Mouse (Mus musculus) C2C12 (cell line): ENCODE measurements around the gene Pipox. TPM values are rescaled to one million over a fixed set of nuclear protein-coding genes. Genes with fewer than 3 reads are reported as not detected.

Experiments
- H3K27me3 ChIP-seq: one replicate; pipeline ENCODE4 v1.6.1; 2011; ENCODE audit not compliant: control insufficient read depth, insufficient read depth, insufficient read length
- H3K36me3 ChIP-seq: one replicate; pipeline ENCODE4 v1.6.1; 2011; ENCODE audit not compliant: control insufficient read depth, insufficient read depth
- H3K4me3 ChIP-seq: one replicate; pipeline ENCODE4 v1.5.1; 2011; ENCODE audit warnings: mild to moderate bottlenecking, control low read depth; ENCODE audit not compliant: poor library complexity, insufficient read depth, severe bottlenecking
- H3K79me2 ChIP-seq: one replicate; pipeline ENCODE4 v1.6.1; 2011; ENCODE audit not compliant: control insufficient read depth, insufficient read depth
- H3K79me3 ChIP-seq: one replicate; pipeline ENCODE4 v1.6.1; 2011; ENCODE audit warnings: low read depth, control low read depth
- H3ac ChIP-seq: one replicate; pipeline ENCODE3; 2011; ENCODE audit warnings: low read depth; ENCODE audit not compliant: control insufficient read depth, insufficient read length
- CEBPB ChIP-seq: IDR thresholded peaks from one replicate; pipeline ENCODE4 v1.6.1; 2011; ENCODE audit warnings: low read depth, mild to moderate bottlenecking, control low read depth, moderate library complexity
- CTCF ChIP-seq: IDR thresholded peaks from one replicate; pipeline ENCODE4 v1.5.1; 2011; ENCODE audit not compliant: control insufficient read depth, insufficient read depth, insufficient read length
- FOSL1 ChIP-seq: IDR thresholded peaks from one replicate; pipeline ENCODE4 v1.8.0; 2011; ENCODE audit warnings: mild to moderate bottlenecking, low read length; ENCODE audit not compliant: poor library complexity, insufficient read depth, severe bottlenecking
- MAX ChIP-seq: IDR thresholded peaks from one replicate; pipeline ENCODE4 v1.6.1; 2011; ENCODE audit warnings: mild to moderate bottlenecking, control low read depth
- MYOD1 ChIP-seq: IDR thresholded peaks from one replicate; pipeline ENCODE4 v1.6.1; 2011; ENCODE audit warnings: low read depth; ENCODE audit not compliant: control insufficient read depth, insufficient read length
- MYOG ChIP-seq: IDR thresholded peaks from one replicate; pipeline ENCODE4 v1.6.1; 2011; ENCODE audit not compliant: control insufficient read depth, insufficient read length; ENCODE audit errors: extremely low read depth
- USF1 ChIP-seq: IDR thresholded peaks from one replicate; pipeline ENCODE4 v1.6.1; 2011; ENCODE audit warnings: low read depth, mild to moderate bottlenecking, control low read depth, moderate library complexity
- polyA plus RNA-seq: library from polyadenylated mRNA; unstranded; fragments of >200 nt; fragmentation: generic; extraction: Trizol; gene quantifications from one replicate; pipeline ENCODE4 v1.2.1, GENCODE M21; 2012; ENCODE audit warnings: missing spikeins

Gene Pipox
- polyA plus RNA-seq, 1 experiment = not detected

DNA sequence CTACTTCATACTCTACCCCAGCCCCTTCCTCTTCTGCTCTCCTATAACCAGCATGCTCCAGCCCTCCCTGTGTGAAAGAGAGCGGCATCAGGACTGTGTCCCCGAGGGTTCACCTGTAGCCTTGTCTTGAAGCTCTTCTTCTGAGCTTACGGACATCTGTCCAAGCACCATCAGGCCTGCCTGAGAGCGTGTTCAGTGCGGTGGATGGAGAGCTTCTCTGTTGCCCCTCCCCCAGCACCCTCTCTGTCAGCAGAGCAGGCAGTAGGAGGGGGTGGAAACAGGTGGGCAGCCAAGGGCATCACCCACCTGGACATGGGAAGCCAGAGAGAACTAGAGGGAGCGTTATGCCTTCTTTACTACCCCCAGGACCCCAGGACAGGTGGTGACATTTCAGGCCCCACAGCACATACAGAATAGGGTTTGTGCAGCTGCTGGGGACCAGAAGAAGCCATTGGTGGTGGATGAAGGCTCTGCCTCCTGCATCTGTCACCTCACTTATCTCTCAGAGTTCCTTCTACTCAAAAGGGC lies 42.3 kb downstream of the Pipox start:
- Histone ChIP-seq H3K79me3 (no peaks in the 10 kb centered on the region), H3K4me3 (no peak overlapping the region), H3K27me3 (no peaks in the 10 kb centered on the region), H3K36me3 (peaks cover 78% of the 10 kb centered on the region), H3ac (no peak overlapping the region), H3K79me2 (no peaks in the 10 kb centered on the region)
- TF ChIP-seq USF1 = no peak
- TF ChIP-seq CTCF = no peak
- TF ChIP-seq FOSL1 = no peak
- no peak for TF ChIP-seq MYOD1
- TF ChIP-seq CEBPB = no peak
- TF ChIP-seq MYOG = no peak
- no peak for TF ChIP-seq MAX

DNA sequence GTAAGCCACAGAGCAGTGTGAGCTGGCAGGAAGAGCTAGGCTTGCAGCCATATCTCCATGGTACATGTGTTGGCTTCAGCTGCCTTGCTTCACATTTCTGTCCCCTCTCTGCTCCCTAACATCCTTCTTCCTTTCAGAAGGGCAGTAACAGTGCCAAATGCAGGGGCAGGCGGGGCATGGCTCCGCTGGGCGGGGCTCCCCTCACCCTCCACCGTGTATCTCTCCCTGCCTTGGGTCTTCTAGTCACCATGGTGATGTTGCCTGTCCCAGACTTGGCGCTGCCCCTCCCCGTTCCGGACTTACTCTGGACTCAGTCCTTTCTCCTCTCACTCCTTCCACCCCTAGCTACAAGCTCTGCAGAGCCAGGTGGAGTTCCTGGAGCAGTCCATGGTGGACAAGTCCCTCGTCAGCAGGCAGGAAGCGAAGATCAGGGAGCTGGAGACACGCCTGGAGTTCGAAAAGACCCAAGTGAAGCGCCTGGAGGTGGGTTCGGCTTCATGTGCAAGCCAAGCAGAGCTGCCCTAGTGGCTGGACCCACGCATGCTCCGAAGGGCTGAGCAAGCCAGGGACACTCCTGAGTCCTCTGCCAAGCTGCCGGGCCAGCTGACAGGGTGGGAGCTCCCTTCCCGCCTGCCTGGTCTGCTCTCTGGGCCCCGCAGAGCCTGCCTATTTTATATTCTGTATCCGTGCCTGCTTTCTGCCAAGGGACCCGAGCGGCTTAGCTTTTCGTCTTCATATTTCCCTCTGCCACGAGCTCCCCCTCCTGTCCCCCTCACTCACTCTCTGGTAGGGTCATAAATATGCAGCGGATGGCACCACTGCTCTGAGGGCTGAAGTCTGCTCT lies 43.3 kb downstream of the Pipox start:
- Histone ChIP-seq H3ac (no peak overlapping the region), H3K79me2 (no peaks in the 10 kb centered on the region), H3K36me3 (peaks cover 86% of the 10 kb centered on the region), H3K4me3 (no peak overlapping the region), H3K79me3 (no peaks in the 10 kb centered on the region), H3K27me3 (no peaks in the 10 kb centered on the region)
- TF ChIP-seq MYOG (no peak), MAX (no peak), FOSL1 (no peak), CTCF (no peak), CEBPB (no peak), MYOD1 (no peak), USF1 (no peak)

DNA sequence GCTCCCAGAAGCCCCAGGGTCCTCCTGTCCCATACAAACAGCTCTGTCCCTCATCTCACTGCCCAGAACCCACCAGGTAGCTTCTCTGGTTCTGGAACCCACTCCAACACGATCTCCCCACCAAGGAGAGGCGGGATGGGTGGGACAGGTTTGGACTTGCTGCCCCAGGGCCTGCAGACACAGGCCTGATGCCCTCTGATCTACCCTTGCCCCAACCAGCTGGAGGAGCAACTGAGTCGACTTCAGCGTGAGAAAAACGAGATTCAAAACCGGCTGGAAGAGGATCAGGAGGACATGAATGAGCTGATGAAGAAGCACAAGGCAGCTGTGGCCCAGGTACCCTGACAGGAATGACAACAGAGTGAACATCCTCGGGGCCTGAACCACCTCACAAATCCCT lies 44.7 kb downstream of the Pipox start:
- Histone ChIP-seq H3K4me3 (no peak overlapping the region), H3ac (no peak overlapping the region), H3K27me3 (no peaks in the 10 kb centered on the region), H3K79me3 (no peaks in the 10 kb centered on the region), H3K79me2 (no peaks in the 10 kb centered on the region), H3K36me3 (peaks cover 87% of the 10 kb centered on the region)
- no peak for TF ChIP-seq CTCF
- no peak for TF ChIP-seq CEBPB

DNA sequence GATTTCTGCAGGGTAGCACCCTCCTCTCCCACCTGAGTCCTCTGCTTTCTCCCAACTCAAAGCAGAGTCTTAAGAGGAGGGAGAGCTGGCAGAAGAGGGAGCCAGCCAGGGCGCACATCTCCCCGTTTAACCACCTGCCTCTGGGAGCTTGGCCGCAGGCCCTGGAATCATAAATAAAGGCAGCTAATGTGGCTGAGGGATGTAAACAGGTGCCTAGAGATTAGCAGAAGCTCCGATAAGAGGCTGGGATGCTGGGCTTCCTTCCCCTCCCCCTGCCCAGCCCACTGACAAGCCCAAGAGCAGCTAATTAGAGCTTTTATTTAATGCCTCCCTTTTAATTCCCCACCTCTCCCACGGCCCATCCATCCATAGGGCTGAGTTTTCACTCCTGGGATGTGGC lies 45.8 kb downstream of the Pipox start:
- no peaks in the 10 kb centered on the region for H3K79me3 ChIP-seq
- no peaks in the 10 kb centered on the region for H3K27me3 ChIP-seq
- no peak overlapping the region for H3ac ChIP-seq
- H3K79me2 ChIP-seq = no peaks in the 10 kb centered on the region
- H3K4me3 ChIP-seq = no peak overlapping the region
- TF ChIP-seq CTCF (no peak), MYOG (no peak), USF1 (no peak), MAX (no peak), CEBPB (no peak), MYOD1 (no peak), FOSL1 (no peak)
- peaks cover 86% of the 10 kb centered on the region for H3K36me3 ChIP-seq

DNA sequence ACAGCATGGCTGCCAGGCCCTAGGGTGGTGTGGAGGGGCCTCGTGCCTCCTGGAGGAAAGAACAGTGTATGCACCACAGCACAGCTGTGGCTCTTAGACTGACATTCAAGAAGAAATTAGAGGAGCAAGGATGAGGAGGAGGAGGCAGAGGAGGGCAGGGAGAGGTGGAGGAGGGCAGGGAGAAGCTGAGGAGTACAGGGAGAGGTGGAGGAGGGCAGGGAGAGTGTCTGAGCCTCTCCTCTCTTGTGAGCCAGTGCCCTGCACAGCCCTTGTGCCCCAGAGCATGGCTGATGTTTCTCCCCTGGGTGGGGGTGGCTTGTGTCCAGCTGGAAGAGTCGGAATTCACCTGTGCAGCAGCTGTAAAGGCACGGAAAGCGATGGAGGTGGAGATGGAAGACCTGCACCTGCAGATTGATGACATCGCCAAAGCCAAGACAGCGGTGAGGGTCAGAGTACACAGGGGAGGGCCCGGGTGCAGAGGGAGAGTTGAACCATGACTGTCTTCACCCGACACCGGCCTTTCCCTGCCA lies 46.2 kb downstream of the Pipox start:
- H3K79me2 ChIP-seq = no peaks in the 10 kb centered on the region
- H3K36me3 ChIP-seq = peaks cover 87% of the 10 kb centered on the region
- H3ac ChIP-seq = no peak overlapping the region
- no peaks in the 10 kb centered on the region for H3K27me3 ChIP-seq
- H3K79me3 ChIP-seq = no peaks in the 10 kb centered on the region
- TF ChIP-seq USF1 (no peak), CTCF (no peak), MYOD1 (no peak)
- H3K4me3 ChIP-seq = no peak overlapping the region

DNA sequence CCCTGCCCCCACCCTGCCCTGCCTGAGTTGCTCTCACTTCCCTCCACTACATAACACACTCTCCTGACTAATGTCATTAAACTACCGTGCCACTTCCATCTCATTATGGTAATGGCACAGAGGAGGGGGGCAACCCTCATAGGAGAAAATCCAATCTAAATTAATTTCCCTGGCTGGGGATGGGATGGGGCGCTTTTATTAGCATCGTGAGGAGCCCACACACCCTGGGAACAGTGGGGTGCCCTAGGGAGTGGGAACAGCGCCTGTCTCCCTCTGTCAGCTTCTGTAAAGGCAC lies 50.0 kb downstream of the Pipox start:
- no peak overlapping the region for H3K4me3 ChIP-seq
- H3K79me2 ChIP-seq = no peaks in the 10 kb centered on the region
- no peak overlapping the region for H3ac ChIP-seq
- TF ChIP-seq USF1 = no peak
- TF ChIP-seq MYOG = no peak
- TF ChIP-seq CTCF = no peak
- no peak for TF ChIP-seq CEBPB
- no peak for TF ChIP-seq MAX
- TF ChIP-seq MYOD1 = no peak
- TF ChIP-seq FOSL1 = no peak
- no peaks in the 10 kb centered on the region for H3K79me3 ChIP-seq
- H3K27me3 ChIP-seq = no peaks in the 10 kb centered on the region
- H3K36me3 ChIP-seq = peaks cover 85% of the 10 kb centered on the region
